Mouse (Mus musculus) stomach, postnatal 0 days (tissue): ENCODE data around the gene Zmpste24. TPM values are rescaled to one million over a fixed set of nuclear protein-coding genes. Genes with fewer than 3 reads are reported as not detected.

Experiments
- ATAC-seq: fragments of 200-750 bp; cut with Nextera tagmentation; 2 replicates; pipeline ENCODE4 v1.8.0; 2017; ENCODE audit not compliant: low FRiP score, low TSS enrichment
- DNase-seq: peaks from one replicate; pipeline ENCODE4 v3.0.0-alpha.2; 2016; ENCODE audit warnings: low spot score
- H3K27ac ChIP-seq: fragments of 300-500 bp; sonication (generic); replicated peaks from 2 replicates; pipeline ENCODE4 v1.5.1; 2014; ENCODE audit warnings: mild to moderate bottlenecking, control low read depth
- H3K27me3 ChIP-seq: fragments of 300-500 bp; sonication (generic); 2 replicates; pipeline ENCODE4 v1.6.1; 2014; ENCODE audit warnings: low read length; ENCODE audit not compliant: control insufficient read depth, insufficient read depth
- H3K36me3 ChIP-seq: fragments of 300-500 bp; sonication (generic); 2 replicates; pipeline ENCODE4 v1.6.1; 2014; ENCODE audit warnings: low read length, mixed read lengths; ENCODE audit not compliant: control insufficient read depth, insufficient read depth
- H3K4me1 ChIP-seq: fragments of 300-500 bp; sonication (generic); replicated peaks from 2 replicates; pipeline ENCODE4 v1.6.1; 2014; ENCODE audit warnings: antibody characterized with exemption; ENCODE audit not compliant: control insufficient read depth, insufficient read depth
- H3K4me2 ChIP-seq: fragments of 300-500 bp; sonication (generic); replicated peaks from 2 replicates; pipeline ENCODE4 v1.6.1; 2014; ENCODE audit warnings: low read depth, mild to moderate bottlenecking, control low read depth, moderate library complexity
- H3K4me3 ChIP-seq: fragments of 300-500 bp; sonication (generic); 2 replicates; pipeline ENCODE4 v1.5.1; 2014; ENCODE audit warnings: low read depth, low read length, control low read depth
- H3K9ac ChIP-seq: fragments of 300-500 bp; sonication (generic); 2 replicates; pipeline ENCODE4 v1.6.1; 2014; ENCODE audit warnings: mild to moderate bottlenecking, low read length, control low read depth, mixed read lengths
- H3K9me3 ChIP-seq: fragments of 300-500 bp; sonication (generic); 2 replicates; pipeline ENCODE4 v1.6.1; 2016; ENCODE audit warnings: low read length; ENCODE audit not compliant: control insufficient read depth
- CTCF ChIP-seq: IDR thresholded peaks from 2 replicates; pipeline ENCODE4 v1.5.1; 2016; ENCODE audit warnings: antibody characterized with exemption, low read depth, mild to moderate bottlenecking, moderate library complexity
- EP300 ChIP-seq: optimal IDR thresholded peaks from 2 replicates; pipeline ENCODE3; 2016; ENCODE audit warnings: antibody characterized with exemption
- WGBS: fragments of 180-500 bp; shearing (Covaris S2); extraction: QIAGEN DNeasy Blood & Tissue Kit; methylation state at CpG from one replicate; pipeline ENCODE4 v1.1.7; 2014; 5-methylcytosine and 5-hydroxymethylcytosine counted together
- polyA plus RNA-seq: library from polyadenylated mRNA; unstranded; fragments of >200 nt; fragmentation: Nextera tagmentation; extraction: Ambion mirVana; gene quantifications from 2 replicates; pipeline ENCODE4 v1.2.1, GENCODE M21; 2015

The Zmpste24 gene
- polyA plus RNA-seq, 1 experiment from 2014 or later: 22.7 TPM

DNA sequence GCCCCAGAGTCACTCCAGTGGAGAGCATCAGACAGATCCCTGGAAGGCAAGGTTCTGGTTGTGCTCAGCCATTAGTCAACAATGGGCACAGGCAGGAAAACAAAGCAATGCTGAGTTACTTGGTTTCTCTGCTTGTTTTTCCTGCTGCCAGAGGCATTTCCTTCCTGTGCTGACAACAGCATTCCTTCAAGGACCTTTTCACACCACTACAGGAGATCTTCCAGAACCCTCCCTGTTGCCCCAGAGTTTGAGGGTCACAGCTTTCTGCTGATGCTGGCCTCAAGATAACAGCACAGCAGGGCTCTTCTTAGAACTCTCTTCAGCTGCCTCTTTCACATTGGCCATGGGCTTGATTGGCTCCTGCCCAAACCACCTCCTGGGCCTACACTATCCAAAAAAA, 76.1 kb downstream of the Zmpste24 start:
- Histone ChIP-seq H3K9ac (no peak overlapping the region), H3K36me3 (no peaks in the 10 kb centered on the region), H3K9me3 (no peaks in the 10 kb centered on the region), H3K27ac (no peak overlapping the region), H3K27me3 (no peaks in the 10 kb centered on the region), H3K4me2 (no peak overlapping the region), H3K4me3 (no peak overlapping the region), H3K4me1 (no peaks in the 10 kb centered on the region)
- no peak for DNase-seq
- TF ChIP-seq EP300: no peak
- TF ChIP-seq CTCF: no peak
- ATAC-seq: no peak

DNA sequence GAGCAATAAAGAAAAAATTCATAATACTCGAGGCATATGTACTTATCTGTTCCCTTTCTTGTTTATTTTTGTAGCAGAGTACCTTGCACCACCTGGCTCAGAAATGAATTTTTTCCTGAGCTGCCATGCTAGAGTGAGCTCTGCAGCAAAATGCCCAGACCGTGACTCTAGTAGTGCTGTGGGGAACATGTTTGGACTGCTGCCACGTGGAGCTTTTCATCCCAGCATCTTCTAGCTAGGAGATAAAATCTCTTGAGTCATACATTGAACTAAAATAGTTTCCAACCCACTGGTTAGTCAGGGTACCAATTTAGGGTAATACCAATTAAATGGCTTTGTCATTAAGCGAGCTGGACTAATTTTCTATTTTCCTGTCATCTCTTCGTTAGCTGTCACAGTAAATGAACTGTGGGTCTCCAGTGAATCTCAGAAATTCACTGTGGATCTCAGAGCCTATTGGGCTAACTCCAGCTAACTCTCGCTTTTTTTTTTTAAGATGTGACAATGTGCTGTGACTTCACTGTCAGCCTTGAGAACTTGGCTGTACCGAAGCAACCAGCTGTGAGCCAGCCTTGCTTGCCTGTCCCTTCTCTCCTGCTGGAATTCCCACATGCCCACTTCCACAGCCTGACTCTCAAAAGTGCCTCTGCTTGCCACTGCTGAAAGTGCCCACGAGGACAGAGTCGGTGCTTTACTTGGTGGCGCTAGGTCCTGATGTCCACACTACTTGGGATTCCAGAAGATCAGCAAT, 77.8 kb downstream of the Zmpste24 start:
- no peaks in the 10 kb centered on the region for H3K9me3 ChIP-seq
- no peaks in the 10 kb centered on the region for H3K4me1 ChIP-seq
- DNase-seq (no peak), ATAC-seq (no peak)
- H3K4me2 ChIP-seq: no peak overlapping the region
- no peak overlapping the region for H3K27ac ChIP-seq
- WGBS: 64% methylated on average over 10 of the region's 10 CpGs
- TF ChIP-seq EP300: no peak
- no peak for TF ChIP-seq CTCF
- no peak overlapping the region for H3K4me3 ChIP-seq
- no peaks in the 10 kb centered on the region for H3K36me3 ChIP-seq
- no peak overlapping the region for H3K9ac ChIP-seq
- no peaks in the 10 kb centered on the region for H3K27me3 ChIP-seq

DNA sequence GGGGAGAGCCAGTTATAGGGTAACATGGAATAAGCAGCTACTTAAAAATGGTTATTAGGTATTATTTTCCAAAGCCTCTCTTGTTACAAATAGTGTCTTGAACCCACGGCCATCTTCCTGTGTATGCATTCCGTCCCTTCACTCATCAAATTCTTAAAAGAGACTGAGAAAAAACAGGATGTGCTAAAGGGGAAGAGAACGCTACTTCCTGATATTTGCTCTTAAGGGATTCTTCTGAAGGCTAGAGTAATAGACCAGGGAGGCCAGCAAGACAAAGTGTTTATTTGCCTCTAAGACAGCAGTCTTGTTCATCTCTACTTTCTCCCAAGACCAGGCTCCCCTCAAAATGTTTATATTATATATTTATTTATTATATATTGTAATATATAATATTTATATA, 79.8 kb downstream of the Zmpste24 start:
- no peak overlapping the region for H3K4me3 ChIP-seq
- TF ChIP-seq CTCF: no peak
- TF ChIP-seq EP300: no peak
- H3K27me3 ChIP-seq: no peaks in the 10 kb centered on the region
- H3K27ac ChIP-seq: no peak overlapping the region
- ATAC-seq (no peak), DNase-seq (no peak)
- no peaks in the 10 kb centered on the region for H3K36me3 ChIP-seq
- no peak overlapping the region for H3K9ac ChIP-seq
- WGBS: 81% methylated on average over 3 of the region's 3 CpGs
- no peaks in the 10 kb centered on the region for H3K9me3 ChIP-seq
- no peaks in the 10 kb centered on the region for H3K4me1 ChIP-seq
- H3K4me2 ChIP-seq: no peak overlapping the region

DNA sequence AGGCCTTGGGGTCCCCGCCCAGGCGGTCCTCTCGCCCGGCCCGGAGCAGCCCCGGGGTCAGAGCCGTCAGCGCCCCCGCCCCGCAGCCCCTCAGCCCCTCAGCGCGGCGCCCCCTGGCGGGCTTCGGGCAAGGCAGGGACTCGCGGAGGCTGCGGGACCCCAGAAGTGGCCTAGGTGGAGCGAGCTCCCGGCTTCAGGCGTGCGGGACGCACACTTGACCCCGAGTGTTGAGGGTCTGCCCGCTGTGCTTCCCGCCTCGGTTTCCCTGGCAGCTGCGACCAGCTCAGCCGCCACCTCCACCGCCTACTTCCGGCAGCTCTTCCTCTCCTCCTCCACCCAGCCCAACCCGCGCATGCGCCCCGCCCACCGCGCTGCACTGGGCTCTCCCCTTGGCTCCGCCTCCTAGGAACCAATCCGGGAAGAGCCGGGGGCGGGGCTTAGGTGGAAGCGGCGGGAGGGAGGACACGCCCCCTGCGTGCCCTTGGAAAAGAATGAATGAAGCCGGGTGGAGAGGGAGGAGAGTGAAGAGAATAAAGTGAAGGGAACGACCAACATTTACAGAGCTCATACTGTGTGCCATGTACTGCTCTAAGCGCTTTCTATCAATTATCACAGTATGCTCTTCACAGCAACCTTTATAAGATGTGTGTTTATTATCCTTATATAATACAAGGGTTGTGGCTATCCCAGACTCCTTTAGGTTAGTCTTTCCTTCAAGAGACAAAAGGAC, 80.9 kb downstream of the Zmpste24 start, which contains the start of gene Smap2:
Smap2 (minus strand) TSS at position 320 of the 730 bp plus-strand sequence.
- H3K27me3 ChIP-seq: no peaks in the 10 kb centered on the region
- H3K9ac ChIP-seq: peak within 1 kb of the TSS; percentile 91
- DNase-seq: peak; percentile 99
- TF ChIP-seq EP300 (no peak), CTCF (peak; percentile 69)
- peak within 1 kb of the TSS; percentile 85 for H3K27ac ChIP-seq
- 0% methylated on average over 35 of the region's 48 CpGs for WGBS
- no peaks in the 10 kb centered on the region for H3K36me3 ChIP-seq
- ATAC-seq: peak; percentile 99
- H3K9me3 ChIP-seq: no peaks in the 10 kb centered on the region
- peak within 1 kb of the TSS; percentile 96 for H3K4me3 ChIP-seq
- H3K4me2 ChIP-seq: peak within 1 kb of the TSS; percentile 95
- H3K4me1 ChIP-seq: no peaks in the 10 kb centered on the region

DNA sequence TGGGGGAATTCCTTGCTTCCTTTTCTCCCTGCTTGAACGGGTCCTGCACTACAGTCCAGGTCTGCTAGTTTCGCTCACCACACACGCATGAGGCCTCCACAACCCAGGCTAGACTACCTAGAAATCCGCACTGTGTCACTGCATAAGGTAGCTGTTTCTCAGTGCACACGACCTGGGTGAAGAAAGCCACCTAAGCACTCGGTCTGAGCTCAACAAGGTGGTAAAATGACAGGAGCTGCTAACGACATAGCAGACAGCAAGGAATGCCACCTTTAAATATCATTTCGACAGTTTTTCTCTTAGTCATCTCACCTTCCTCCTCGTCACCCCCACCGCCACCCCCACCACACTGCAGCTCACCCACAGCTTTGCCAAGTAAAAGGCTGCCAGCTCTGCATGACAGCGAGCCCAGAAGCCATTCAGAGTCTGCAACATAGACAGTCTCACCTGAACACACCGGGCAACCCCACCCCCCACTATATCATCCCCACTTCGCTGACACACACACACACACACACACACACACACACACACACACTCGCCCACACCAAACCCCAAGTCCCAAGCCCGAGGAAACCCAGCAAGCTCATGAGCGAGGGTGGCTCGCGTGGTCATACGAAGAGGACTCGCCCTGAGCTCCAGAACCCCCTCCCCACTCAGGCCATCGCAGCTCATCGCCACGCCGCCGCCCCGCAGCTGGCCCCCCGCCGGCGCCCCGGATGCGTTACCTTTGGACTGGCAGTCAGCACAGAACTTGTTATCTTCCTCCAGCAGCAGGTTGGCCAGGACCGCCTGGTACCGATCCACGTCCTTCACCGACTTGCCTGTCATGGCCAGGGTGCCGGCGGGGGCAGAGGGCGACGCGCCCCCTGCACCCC, 81.8 kb downstream of the Zmpste24 start:
- no peaks in the 10 kb centered on the region for H3K36me3 ChIP-seq
- peak overlapping the region; percentile 95 for H3K4me2 ChIP-seq
- H3K4me1 ChIP-seq: no peaks in the 10 kb centered on the region
- TF ChIP-seq EP300 (no peak), CTCF (no peak)
- peak overlapping the region; percentile 96 for H3K4me3 ChIP-seq
- ATAC-seq (peak; percentile 2; the same call in 1 of the 2 replicates), DNase-seq (peak; percentile 28)
- peak overlapping the region; percentile 85 for H3K27ac ChIP-seq
- H3K9ac ChIP-seq: peak overlapping the region; percentile 91
- H3K27me3 ChIP-seq: no peaks in the 10 kb centered on the region
- 6% methylated on average over 38 of the region's 40 CpGs for WGBS
- no peaks in the 10 kb centered on the region for H3K9me3 ChIP-seq
